Mouse (Mus musculus) megakaryocyte progenitor cell, adult 5-6 weeks (primary cell): ENCODE measurements at regions not wholly inside any gene's neighbourhood (a gene's known extent, or its start where the extent isn't known, plus 50 kb on each side); places are given as distances from the start of the nearest gene placed in this dataset.

Experiments used
- ATAC-seq: replicated peaks from 2 replicates; pipeline ENCODE4 v1.8.0; 2016; ENCODE audit warnings: mild to moderate bottlenecking, moderate TSS enrichment, inconsistent platforms; ENCODE audit not compliant: poor library complexity

- ATAC-seq: no peak
These were observed 539.2 kb downstream of the Gm19410 start for GRCm38 (mm10) chr8:36304809-36305208.

GRCm38 (mm10) chr8:36306336-36306735, 540.7 kb downstream of the Gm19410 start:
- no peak for ATAC-seq

- no peak for ATAC-seq
These were observed 541.9 kb downstream of the Gm19410 start for GRCm38 (mm10) chr8:36307496-36307895.

GRCm38 (mm10) chr8:36308056-36308455, 542.5 kb downstream of the Gm19410 start:
- no peak for ATAC-seq

GRCm38 (mm10) chr8:36309326-36309725, 543.7 kb downstream of the Gm19410 start:
- ATAC-seq: no peak

- no peak for ATAC-seq
These were observed 544.4 kb downstream of the Gm19410 start for GRCm38 (mm10) chr8:36309952-36310351.

GRCm38 (mm10) chr8:36311734-36312133, 546.1 kb downstream of the Gm19410 start:
- ATAC-seq: no peak

- no peak for ATAC-seq
These were observed 547.4 kb downstream of the Gm19410 start for GRCm38 (mm10) chr8:36312963-36313362.

- ATAC-seq: no peak
These were observed 552.8 kb downstream of the Gm19410 start for GRCm38 (mm10) chr8:36318396-36318795.

- ATAC-seq: no peak; the same call in 1 of the 2 replicates
These were observed 553.3 kb downstream of the Gm19410 start for GRCm38 (mm10) chr8:36318884-36319283.

GRCm38 (mm10) chr8:36319314-36319959, 553.8 kb downstream of the Gm19410 start:
- ATAC-seq: peak; percentile 57

- ATAC-seq: peak; percentile 51
These were observed 556.5 kb downstream of the Gm19410 start for GRCm38 (mm10) chr8:36322125-36322524.

- ATAC-seq: no peak
These were observed 557.0 kb downstream of the Gm19410 start for GRCm38 (mm10) chr8:36322578-36322977.

GRCm38 (mm10) chr8:36338628-36339027, 573.0 kb downstream of the Gm19410 start:
- ATAC-seq: no peak

- ATAC-seq: no peak
These were observed 573.9 kb downstream of the Gm19410 start for GRCm38 (mm10) chr8:36339449-36339848.

GRCm38 (mm10) chr8:36340454-36340853, 574.9 kb downstream of the Gm19410 start:
- ATAC-seq: 0 out of 2 replicates have a peak, but pooled peaks have one; percentile 17

- ATAC-seq: no peak
These were observed 576.4 kb downstream of the Gm19410 start for GRCm38 (mm10) chr8:36341965-36342364.

GRCm38 (mm10) chr8:36342650-36343049, 577.1 kb downstream of the Gm19410 start:
- ATAC-seq: no peak

- peak; percentile 100 for ATAC-seq
These were observed 581.2 kb downstream of the Gm19410 start for GRCm38 (mm10) chr8:36346682-36347324.

- no peak for ATAC-seq
These were observed 582.5 kb downstream of the Gm19410 start for GRCm38 (mm10) chr8:36348067-36348466.

- no peak for ATAC-seq
These were observed 589.3 kb downstream of the Gm19410 start for GRCm38 (mm10) chr8:36354926-36355325.

GRCm38 (mm10) chr8:36358998-36359397, 593.4 kb downstream of the Gm19410 start:
- no peak for ATAC-seq

GRCm38 (mm10) chr8:36361255-36361654, 595.7 kb downstream of the Gm19410 start:
- ATAC-seq: peak; percentile 83
